In the genomic region with DNA sequence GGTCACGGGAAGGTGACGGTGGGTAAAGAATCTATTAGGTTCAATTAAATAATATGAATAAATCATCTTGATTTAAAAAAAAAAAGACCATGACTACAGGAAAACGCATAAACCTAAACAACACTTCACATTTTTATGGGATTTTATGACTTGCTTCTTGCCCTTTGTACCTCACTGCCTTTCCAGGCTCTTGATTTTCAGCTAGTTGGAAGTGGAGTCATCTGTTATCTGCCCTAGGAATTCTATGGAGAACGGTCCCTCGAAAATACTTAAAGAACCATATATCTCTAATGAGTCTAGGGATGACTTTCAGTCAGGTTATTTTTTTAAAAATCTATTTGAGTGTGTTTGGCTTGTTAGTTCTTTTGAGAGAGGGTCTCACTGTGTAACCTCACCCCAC, we compare ENCODE assay signal across 33 mouse cellular contexts. TPM values are rescaled to one million over a fixed set of nuclear protein-coding genes. Genes with fewer than 3 reads are reported as not detected.
"Had no signal": no experiment of that assay in that cellular context is flagged by ENCODE, and none has a peak within 500 bp of the region (broad histone marks: within the 10 kb centered on the region; RNA-seq: fewer than 3 reads in every experiment).

No protein-coding gene starts in this region.

- H3K27me3 ChIP-seq: limb, embryonic 12.5 days; limb, embryonic 13.5 days; limb, embryonic 15.5 days; liver, embryonic 12.5 days; liver, embryonic 13.5 days; liver, embryonic 15.5 days; lung, embryonic 15.5 days; midbrain, embryonic 12.5 days; midbrain, embryonic 13.5 days; midbrain, embryonic 15.5 days; neural tube, embryonic 12.5 days had no signal

- H3K36me3 ChIP-seq: limb, embryonic 10.5 days; limb, embryonic 12.5 days; limb, embryonic 13.5 days; limb, embryonic 15.5 days; liver, embryonic 12.5 days; liver, embryonic 13.5 days; liver, embryonic 15.5 days; lung, embryonic 15.5 days; midbrain, embryonic 10.5 days; midbrain, embryonic 12.5 days; midbrain, embryonic 13.5 days; midbrain, embryonic 15.5 days; neural tube, embryonic 12.5 days had no signal

- H3K27ac ChIP-seq: limb, embryonic 10.5 days; limb, embryonic 12.5 days; limb, embryonic 13.5 days; limb, embryonic 15.5 days; liver, embryonic 12.5 days; liver, embryonic 13.5 days; liver, embryonic 14.5 days; liver, embryonic 15.5 days; lung, embryonic 15.5 days; macrophage; midbrain, embryonic 10.5 days; midbrain, embryonic 12.5 days; midbrain, embryonic 13.5 days; midbrain, embryonic 15.5 days; neural tube, embryonic 12.5 days had no signal

- H3K4me1 ChIP-seq: liver, embryonic 12.5 days; liver, embryonic 13.5 days; liver, embryonic 15.5 days; megakaryocyte, embryonic 14.5 days had no signal

- H3K4me3 ChIP-seq: limb, embryonic 10.5 days; limb, embryonic 12.5 days; limb, embryonic 13.5 days; limb, embryonic 15.5 days; liver, embryonic 12.5 days; liver, embryonic 13.5 days; liver, embryonic 15.5 days; lung, embryonic 15.5 days; megakaryocyte, embryonic 14.5 days; midbrain, embryonic 10.5 days; midbrain, embryonic 12.5 days; midbrain, embryonic 13.5 days; midbrain, embryonic 15.5 days; myocyte; neural tube, embryonic 12.5 days had no signal

- H3K9ac ChIP-seq: limb, embryonic 12.5 days; limb, embryonic 13.5 days; limb, embryonic 15.5 days; liver, embryonic 12.5 days; liver, embryonic 13.5 days; liver, embryonic 14.5 days; liver, embryonic 15.5 days; liver, postnatal 0 days; lung, embryonic 14.5 days; lung, embryonic 15.5 days; midbrain, embryonic 12.5 days; midbrain, embryonic 13.5 days; midbrain, embryonic 15.5 days; neural tube, embryonic 12.5 days had no signal

- ATAC-seq: liver, embryonic 12.5 days; liver, postnatal 0 days; lung, postnatal 0 days; midbrain, embryonic 13.5 days; midbrain, embryonic 15.5 days; midbrain, embryonic 16.5 days had no signal

- DNase-seq: left cerebral cortex, postnatal 4 days; liver; liver, embryonic 13.5 days; liver, postnatal 0 days; lung, adult 18-20 months; lung, adult 2 months; lung, embryonic 14.5 days; lung, postnatal 10 days; lung, postnatal 14 days; lung, postnatal 36 days; lung, postnatal 4 days; midbrain, embryonic 14.5 days had no signal

- H3K4me2 ChIP-seq: limb, embryonic 12.5 days; limb, embryonic 13.5 days; limb, embryonic 15.5 days; liver, embryonic 11.5 days; liver, embryonic 12.5 days; liver, embryonic 13.5 days; liver, embryonic 15.5 days; lung, embryonic 14.5 days; lung, embryonic 15.5 days; midbrain, embryonic 11.5 days; midbrain, embryonic 12.5 days; midbrain, embryonic 13.5 days; midbrain, embryonic 15.5 days; neural tube, embryonic 12.5 days had no signal

- H3K9me3 ChIP-seq: limb, embryonic 10.5 days; limb, embryonic 12.5 days; limb, embryonic 13.5 days; limb, embryonic 15.5 days; liver, embryonic 12.5 days; liver, embryonic 13.5 days; liver, embryonic 15.5 days; lung, embryonic 15.5 days; megakaryocyte, embryonic 14.5 days; midbrain, embryonic 10.5 days; midbrain, embryonic 12.5 days; midbrain, embryonic 13.5 days; midbrain, embryonic 15.5 days; neural tube, embryonic 12.5 days had no signal

RNA-seq across cellular contexts. Expression of gene Map1b, which starts 30.5 kb away (rescaled TPM):
- total RNA-seq: megakaryocyte-erythroid progenitor cell, adult 5-6 weeks had no signal
